Mouse (Mus musculus): ENCODE results near the gene Arsg.

DNA sequence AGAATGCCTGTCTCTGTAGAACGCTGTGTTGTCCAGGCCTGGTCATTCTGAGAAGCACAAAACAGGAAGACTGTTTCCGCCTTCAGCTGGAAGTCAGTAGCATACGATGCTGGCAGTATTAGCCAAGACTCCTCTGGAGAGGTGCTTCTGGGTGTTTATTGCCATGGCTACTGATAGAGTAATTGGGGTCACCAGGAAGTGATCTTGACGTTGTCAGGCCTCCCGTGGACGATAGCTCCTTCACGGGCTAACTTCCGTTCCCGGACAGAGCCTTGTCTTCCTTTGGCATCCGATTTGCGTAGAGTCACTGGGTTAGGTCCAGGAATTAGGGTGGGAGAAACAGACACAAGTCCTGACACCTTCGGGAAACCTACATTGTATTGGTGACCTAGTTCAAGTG lies 86.1 kb downstream of the Arsg start:
- TF ChIP-seq GATA1 (IDR thresholded peaks at IDR 0.05; ENCODE audit: borderline replicate concordance, low read length), result no peak
- no peak for TF ChIP-seq FLI1 (IDR thresholded peaks at IDR 0.05; ENCODE audit: low read length)

Measured in megakaryocyte, embryonic 14.5 days (primary cell).